Mouse (Mus musculus): ENCODE results near the gene Itih4.

GRCm38 (mm10) chr14:30885298-30885697, 978 bp upstream of the Itih4 start:
- TF ChIP-seq POLR2A (IDR thresholded peaks at IDR 0.05; ENCODE audit: insufficient read depth, low read length) (no peak), CTCF (IDR thresholded peaks at IDR 0.05; ENCODE audit: low read depth, low read length) (no peak)
